Mouse (Mus musculus) gastrocnemius, postnatal 25 days (tissue): ENCODE measurements around the gene Fam19a1. TPM values are rescaled to one million over a fixed set of nuclear protein-coding genes. Genes with fewer than 3 reads are reported as not detected.

ENCODE experiments used
- total RNA-seq, 2 experiments: library from RNA; stranded (reverse); gene quantifications; 1 replicate in 1 of 2; 2 replicates in 1 of 2; pipeline ENCODE4 v1.2.3; 2021

The Fam19a1 gene
- total RNA-seq, 2 experiments from 2014 or later = not detected

Other genes with a start within 250 kb of the Fam19a1 start
- gene 1700123L14Rik, start 53.1 kb downstream of the Fam19a1 start, total RNA-seq = not detected